Mouse (Mus musculus): ENCODE measurements around the gene Slc5a2. TPM values are rescaled to one million over a fixed set of nuclear protein-coding genes. Genes with fewer than 3 reads are reported as not detected.

Gene Slc5a2
- total and polyA plus RNA-seq, 3 experiments, result 0.37 TPM; not detected in 2

DNA sequence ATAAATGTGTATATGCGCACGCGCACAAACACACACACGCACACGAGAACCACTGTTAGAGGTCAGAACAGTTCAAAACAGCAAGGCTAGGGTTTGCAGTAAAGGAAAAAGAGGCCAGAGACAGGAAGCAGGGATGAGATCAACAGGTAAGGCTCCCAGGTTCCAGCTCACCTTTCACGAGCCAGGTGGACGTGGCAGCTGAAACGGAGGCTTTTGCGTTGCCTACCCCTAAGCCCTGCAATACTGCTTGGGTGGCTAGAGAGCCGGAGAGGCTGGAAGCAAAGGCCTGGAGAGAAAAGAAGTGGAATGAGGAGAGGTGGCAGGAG lies 31.8 kb downstream of the Slc5a2 start:
- TF ChIP-seq CTCF (IDR thresholded peaks at IDR 0.05), result no peak
- no peak for TF ChIP-seq EP300 (IDR thresholded peaks at IDR 0.05; ENCODE audit: insufficient read depth, low read depth, low read length)
- TF ChIP-seq POLR2A (IDR thresholded peaks at IDR 0.05; ENCODE audit: insufficient read depth, low read depth, low read length), result no peak
- H3K36me3 ChIP-seq (ENCODE audit: control insufficient read depth, insufficient read depth, low read length), result no peaks in the 10 kb centered on the region
- H3K27ac ChIP-seq, result no peak overlapping the region; the same call in 1 of the 2 replicates
- no peak for DNase-seq
- peaks cover 3% of the 10 kb centered on the region for H3K4me1 ChIP-seq (ENCODE audit: control insufficient read depth, insufficient read depth, low read length)
- no peaks in the 10 kb centered on the region; the same call in 1 of the 2 replicates for H3K79me2 ChIP-seq (replicated peaks; ENCODE audit: control insufficient read depth, insufficient read depth, low read length)
- H3K4me3 ChIP-seq, result peak overlapping the region; percentile 92
- H3K27me3 ChIP-seq (ENCODE audit: control insufficient read depth, insufficient read depth, low read length), result no peaks in the 10 kb centered on the region
- peak overlapping the region; percentile 97 for H3K9ac ChIP-seq (ENCODE audit: low read depth, low read length)
- 45% methylated on average over 10 of the region's 10 CpGs for WGBS
- intact Hi-C loops (cut with DNase I), result no loop called here

DNA sequence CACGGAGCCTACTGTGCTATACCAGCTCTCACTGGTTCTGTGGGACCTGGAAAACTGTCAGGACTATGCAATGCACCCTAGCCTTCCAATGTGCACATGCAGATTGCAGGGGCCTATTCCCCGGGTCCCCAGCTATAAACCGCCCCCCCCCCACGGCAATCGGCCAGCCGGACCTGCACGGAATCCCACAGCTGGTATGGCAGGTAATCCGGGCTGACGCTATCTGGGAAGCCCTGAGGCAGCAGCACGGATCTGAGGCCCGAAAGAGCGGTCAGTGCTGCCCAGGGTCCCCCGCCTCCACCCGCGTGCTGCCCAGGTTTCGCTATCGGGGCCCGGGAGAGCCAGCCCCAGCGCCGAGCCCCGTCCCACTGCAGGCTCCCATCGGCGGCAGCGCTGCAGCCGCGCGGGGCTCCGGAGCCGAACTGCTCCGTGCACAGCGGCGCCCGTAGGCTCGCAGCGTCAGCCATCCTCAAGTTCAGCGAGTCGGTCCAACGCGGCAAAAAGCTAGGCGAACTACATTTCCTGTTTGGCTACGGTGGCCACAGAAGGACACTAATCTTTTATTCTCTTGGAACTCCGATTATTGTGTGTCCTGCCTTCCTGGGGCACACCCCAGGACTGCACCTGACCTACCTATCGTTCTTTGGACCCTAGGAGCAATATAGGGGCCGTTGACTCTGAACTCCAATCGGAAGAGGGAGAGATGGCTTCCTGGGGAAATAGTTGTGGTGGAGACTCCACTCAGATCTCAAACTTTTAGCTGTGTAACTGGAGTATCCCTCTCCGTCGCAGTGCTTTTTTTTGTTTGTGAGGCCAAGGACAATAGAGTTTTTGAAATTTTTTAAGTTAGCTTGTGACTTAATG lies 32.4 kb downstream of the Slc5a2 start, which contains the start of gene BC017158:
Gene BC017158 (minus strand): TSS at position 554 of the 864 bp plus-strand sequence.
- DNase-seq, result peak; percentile 83 to 84
- no peaks in the 10 kb centered on the region; the same call in 1 of the 2 replicates for H3K79me2 ChIP-seq (replicated peaks; ENCODE audit: control insufficient read depth, insufficient read depth, low read length)
- H3K9ac ChIP-seq (ENCODE audit: low read depth, low read length), result peak within 1 kb of the TSS; percentile 97
- TF ChIP-seq CTCF (IDR thresholded peaks at IDR 0.05), result 0 out of 2 replicates have a peak, but pooled peaks have one; percentile 9
- 0 out of 2 replicates have a peak, but pooled peaks have one; percentile 47 for TF ChIP-seq EP300 (IDR thresholded peaks at IDR 0.05; ENCODE audit: insufficient read depth, low read depth, low read length)
- TF ChIP-seq POLR2A (IDR thresholded peaks at IDR 0.05; ENCODE audit: insufficient read depth, low read depth, low read length), result peak; percentile 60
- intact Hi-C loops (cut with DNase I), result loop anchor here (2.0 kb wide), 1 partner anchor 61 kb away; the partner anchor contains the start of gene Armc5
- no peaks in the 10 kb centered on the region for H3K36me3 ChIP-seq (ENCODE audit: control insufficient read depth, insufficient read depth, low read length)
- no peaks in the 10 kb centered on the region for H3K27me3 ChIP-seq (ENCODE audit: control insufficient read depth, insufficient read depth, low read length)
- peak within 1 kb of the TSS; percentile 68 for H3K27ac ChIP-seq
- H3K4me1 ChIP-seq (ENCODE audit: control insufficient read depth, insufficient read depth, low read length), result peaks cover 3% of the 10 kb centered on the region
- peak within 1 kb of the TSS; percentile 92 for H3K4me3 ChIP-seq
- 2% methylated on average over 47 of the region's 47 CpGs for WGBS

DNA sequence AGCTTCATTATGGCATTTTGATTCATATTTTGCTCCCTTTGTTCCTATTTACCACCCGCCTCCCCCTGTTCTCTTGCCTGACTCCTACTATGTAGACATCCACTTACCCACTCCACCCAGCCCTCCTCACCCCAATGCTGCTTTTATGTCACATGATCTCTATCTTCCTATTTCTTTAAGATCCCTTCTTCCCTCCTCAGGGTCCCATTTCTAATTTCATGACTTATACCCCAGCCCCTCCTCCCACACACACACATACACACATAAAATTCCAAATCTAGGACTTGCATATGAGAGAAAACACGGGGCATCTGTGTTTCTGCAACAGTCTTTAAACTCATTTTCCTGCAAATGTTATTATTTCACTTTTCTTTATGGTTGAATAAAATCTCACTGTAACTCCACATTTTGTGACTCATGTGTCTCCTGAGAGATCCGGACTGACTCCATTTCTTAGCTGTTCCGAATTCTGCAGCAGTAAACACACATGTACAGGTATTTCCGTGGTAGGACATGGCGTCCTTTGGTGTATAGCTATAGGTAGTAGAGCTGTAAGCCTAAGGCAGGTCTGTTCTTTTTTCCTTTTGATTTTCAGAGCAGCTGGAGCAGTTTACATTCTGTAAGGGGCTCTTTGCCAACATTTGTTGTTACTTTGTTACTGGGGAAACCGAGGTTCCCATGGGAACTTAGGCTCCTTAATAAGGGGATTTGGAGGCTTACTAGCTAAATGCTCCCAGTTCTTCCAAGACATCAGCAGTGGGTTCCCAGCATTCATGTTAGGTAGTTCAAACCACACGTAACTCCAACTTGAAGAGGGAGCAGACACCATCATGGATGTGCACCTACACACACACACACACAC lies 33.3 kb downstream of the Slc5a2 start:
- no peak for DNase-seq
- Histone ChIP-seq H3K9ac (ENCODE audit: low read depth, low read length) (no peak overlapping the region; the same call in 1 of the 2 replicates), H3K27ac (no peak overlapping the region; the same call in 1 of the 2 replicates), H3K27me3 (ENCODE audit: control insufficient read depth, insufficient read depth, low read length) (no peaks in the 10 kb centered on the region), H3K4me1 (ENCODE audit: control insufficient read depth, insufficient read depth, low read length) (peaks cover 3% of the 10 kb centered on the region), H3K36me3 (ENCODE audit: control insufficient read depth, insufficient read depth, low read length) (no peaks in the 10 kb centered on the region), H3K4me3 (peak overlapping the region; percentile 92), H3K79me2 (replicated peaks; ENCODE audit: control insufficient read depth, insufficient read depth, low read length) (no peaks in the 10 kb centered on the region; the same call in 1 of the 2 replicates)
- intact Hi-C loops (cut with DNase I), result loop anchor here (2.0 kb wide), 1 partner anchor 62 kb away; the partner anchor contains the start of gene Armc5
- TF ChIP-seq POLR2A (IDR thresholded peaks at IDR 0.05; ENCODE audit: insufficient read depth, low read depth, low read length), result no peak
- no peak for TF ChIP-seq CTCF (IDR thresholded peaks at IDR 0.05)
- no peak for TF ChIP-seq EP300 (IDR thresholded peaks at IDR 0.05; ENCODE audit: insufficient read depth, low read depth, low read length)
- WGBS, result 72% methylated on average over 8 of the region's 8 CpGs

- 59% methylated on average over 3 of the region's 3 CpGs for WGBS
- no peaks in the 10 kb centered on the region; the same call in 1 of the 2 replicates for H3K79me2 ChIP-seq (replicated peaks; ENCODE audit: control insufficient read depth, insufficient read depth, low read length)
- H3K27ac ChIP-seq, result no peak overlapping the region
- intact Hi-C loops (cut with DNase I), result no loop called here
- H3K27me3 ChIP-seq (ENCODE audit: control insufficient read depth, insufficient read depth, low read length), result no peaks in the 10 kb centered on the region
- TF ChIP-seq POLR2A (IDR thresholded peaks at IDR 0.05; ENCODE audit: insufficient read depth, low read depth, low read length), result no peak
- no peak for TF ChIP-seq CTCF (IDR thresholded peaks at IDR 0.05)
- TF ChIP-seq EP300 (IDR thresholded peaks at IDR 0.05; ENCODE audit: insufficient read depth, low read depth, low read length), result no peak
- H3K36me3 ChIP-seq (ENCODE audit: control insufficient read depth, insufficient read depth, low read length), result no peaks in the 10 kb centered on the region
- H3K9ac ChIP-seq (ENCODE audit: low read depth, low read length), result no peak overlapping the region
- no peak overlapping the region for H3K4me3 ChIP-seq
- no peak for DNase-seq
- H3K4me1 ChIP-seq (ENCODE audit: control insufficient read depth, insufficient read depth, low read length), result peaks cover 3% of the 10 kb centered on the region
Measured at GRCm38 (mm10) chr7:128300952-128301351, 35.5 kb downstream of the Slc5a2 start.

DNA sequence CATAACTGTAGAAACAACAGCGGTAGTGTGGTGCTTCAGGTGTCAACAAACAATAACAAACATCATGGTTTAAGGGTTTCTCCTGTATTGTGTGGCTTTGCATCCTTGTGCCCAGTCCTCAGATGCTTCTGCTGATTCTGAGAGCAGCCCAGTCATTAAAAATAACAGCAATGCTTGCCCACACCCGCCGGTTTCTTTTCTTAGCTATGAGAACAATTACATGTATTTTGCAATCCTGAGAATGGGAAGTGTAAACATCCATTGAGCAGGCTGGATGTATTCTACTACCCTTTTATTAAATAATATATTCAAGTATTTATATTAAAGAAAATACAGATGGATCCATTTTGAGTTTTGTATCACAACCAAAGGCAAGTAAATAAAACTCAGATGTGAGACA lies 36.7 kb downstream of the Slc5a2 start:
- H3K27me3 ChIP-seq (ENCODE audit: control insufficient read depth, insufficient read depth, low read length), result no peaks in the 10 kb centered on the region
- H3K4me1 ChIP-seq (ENCODE audit: control insufficient read depth, insufficient read depth, low read length), result peaks cover 2% of the 10 kb centered on the region
- DNase-seq, result no peak
- intact Hi-C loops (cut with DNase I), result no loop called here
- H3K27ac ChIP-seq, result no peak overlapping the region
- 59% methylated on average over 3 of the region's 3 CpGs for WGBS
- no peak for TF ChIP-seq POLR2A (IDR thresholded peaks at IDR 0.05; ENCODE audit: insufficient read depth, low read depth, low read length)
- no peak for TF ChIP-seq CTCF (IDR thresholded peaks at IDR 0.05)
- no peak for TF ChIP-seq EP300 (IDR thresholded peaks at IDR 0.05; ENCODE audit: insufficient read depth, low read depth, low read length)
- H3K9ac ChIP-seq (ENCODE audit: low read depth, low read length), result no peak overlapping the region
- no peaks in the 10 kb centered on the region for H3K79me2 ChIP-seq (replicated peaks; ENCODE audit: control insufficient read depth, insufficient read depth, low read length)
- H3K36me3 ChIP-seq (ENCODE audit: control insufficient read depth, insufficient read depth, low read length), result no peaks in the 10 kb centered on the region
- H3K4me3 ChIP-seq, result no peak overlapping the region
